Mouse (Mus musculus) leukemia stem cell, adult 10-12 weeks (primary cell): ENCODE results near the gene 1700018G05Rik. TPM values are rescaled to one million over a fixed set of nuclear protein-coding genes. Genes with fewer than 3 reads are reported as not detected.

Source experiments
- polyA plus RNA-seq: library from polyadenylated mRNA; stranded (reverse); fragments of >175 nt; gene quantifications from 2 replicates; pipeline ENCODE4 v1.2.3, GENCODE M21; 2012; ENCODE audit warnings: low replicate concordance

1700018G05Rik gene
- polyA plus RNA-seq, result not detected in 2 replicates

DNA sequence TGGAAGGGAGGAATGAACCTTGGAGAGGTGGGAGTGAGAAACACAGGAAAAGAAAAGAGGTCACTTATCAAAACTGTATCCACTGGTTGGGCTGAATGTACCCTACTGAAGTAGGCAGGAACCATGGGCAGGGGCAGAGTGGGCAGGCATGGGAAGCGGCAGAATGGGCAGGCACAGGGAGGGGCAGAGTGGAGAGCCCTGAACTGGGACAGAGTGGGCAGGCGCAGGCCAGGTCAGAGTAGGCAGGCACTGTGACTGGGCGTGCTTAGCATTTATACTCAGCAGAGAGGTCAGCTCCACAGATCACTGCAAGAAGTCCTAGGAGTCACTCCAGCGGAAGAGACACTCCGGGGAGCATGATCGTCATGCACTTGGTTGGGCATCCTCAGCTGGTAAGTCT, at the start of gene 1700018G05Rik:
1700018G05Rik (plus strand) TSS at position 301 of the 400 bp plus-strand sequence.

DNA sequence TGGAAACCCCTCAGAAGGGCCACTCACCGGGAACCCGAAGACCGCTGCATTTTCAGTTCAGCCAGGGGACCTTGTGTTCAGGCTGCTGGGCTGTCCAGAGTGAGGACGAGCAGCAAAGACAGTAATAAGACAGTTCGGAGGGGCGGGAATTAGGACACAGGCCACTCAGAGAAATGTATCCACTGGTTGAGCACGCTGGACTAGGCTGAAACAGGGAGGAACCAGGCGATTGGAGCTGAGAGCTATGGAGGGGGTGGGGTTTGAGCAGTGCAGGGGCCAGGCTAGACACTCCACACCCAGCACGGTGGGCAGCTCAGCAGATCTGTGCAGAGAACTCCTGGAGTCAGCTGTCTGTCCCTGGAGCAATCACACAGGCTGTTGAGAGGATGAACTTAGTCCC, 19.6 kb upstream of the 1700018G05Rik start, which contains the start of the genes Dmrtc1a and 1700011M02Rik:
Dmrtc1a (minus strand) TSS at position 101 of the 400 bp plus-strand sequence.
1700011M02Rik (plus strand) TSS at position 319 of the 400 bp plus-strand sequence.

Other genes starting within 250 kb of the 1700018G05Rik start
- not detected in 2 replicates for gene Gm3880, start 241.4 kb upstream of the 1700018G05Rik start, polyA plus RNA-seq
- gene Gm9112, start 220.7 kb upstream of the 1700018G05Rik start, polyA plus RNA-seq, result not detected in 2 replicates
- not detected in 2 replicates for gene Dmrtc1b, start 220.5 kb upstream of the 1700018G05Rik start, polyA plus RNA-seq
- gene Dmrtc1c1, start 125.4 kb upstream of the 1700018G05Rik start, polyA plus RNA-seq, result not detected in 2 replicates
- not detected in 2 replicates for gene Dmrtc1c2, start 73.8 kb upstream of the 1700018G05Rik start, polyA plus RNA-seq
- gene 1700031F05Rik, start 60.4 kb upstream of the 1700018G05Rik start, polyA plus RNA-seq, result not detected in 2 replicates
- not detected in 2 replicates for gene Dmrtc1a, start 19.7 kb upstream of the 1700018G05Rik start, polyA plus RNA-seq
- not detected in 2 replicates for gene 1700011M02Rik, start 19.5 kb upstream of the 1700018G05Rik start, polyA plus RNA-seq